Mouse (Mus musculus): ENCODE results near the gene Gm13275. TPM values are rescaled to one million over a fixed set of nuclear protein-coding genes. Genes with fewer than 3 reads are reported as not detected.
"Not testable (repeated sequence)": the region's sequence is repeated elsewhere in the genome, so short reads cannot be mapped to it uniquely, and the experiment has no call there.

The Gm13275 gene
- total and polyA plus RNA-seq, 2 experiments from 2014 or later: not detected

GRCm38 (mm10) chr4:88815928-88816327 is 21.6 kb downstream of the Gm13275 start, which contains the start of gene Ifna7:
Gene Ifna7, plus strand, starts transcription at chr4:88816228.
- Histone ChIP-seq H3K9ac (replicated peaks; ENCODE audit: low read length) (no peak within 1 kb of the TSS), H3K4me1 (ENCODE audit: insufficient read depth, low read length) (no peaks in the 10 kb centered on the region), H3K27me3 (ENCODE audit: insufficient read depth, low read length) (no peaks in the 10 kb centered on the region), H3K4me2 (ENCODE audit: low read depth, low read length) (no peak within 1 kb of the TSS), H3K4me3 (ENCODE audit: low read length) (no peak within 1 kb of the TSS), H3K9me3 (ENCODE audit: low read length) (no peaks in the 10 kb centered on the region), H3K27ac (no peak within 1 kb of the TSS), H3K36me3 (ENCODE audit: insufficient read depth, low read length) (no peaks in the 10 kb centered on the region)
- DNase-seq (ENCODE audit: low spot score) (no peak), ATAC-seq (no peak)
- TF ChIP-seq CTCF (IDR thresholded peaks at IDR 0.05; ENCODE audit: low read depth): no peak
- WGBS: 67% methylated on average over 3 of the region's 3 CpGs

- Histone ChIP-seq H3K27me3 (ENCODE audit: insufficient read depth, low read length) (no peaks in the 10 kb centered on the region), H3K36me3 (ENCODE audit: insufficient read depth, low read length) (no peaks in the 10 kb centered on the region), H3K27ac (no peak within 1 kb of the TSS), H3K9me3 (ENCODE audit: low read length) (no peaks in the 10 kb centered on the region), H3K4me3 (ENCODE audit: low read length) (no peak within 1 kb of the TSS), H3K9ac (replicated peaks; ENCODE audit: low read length) (no peak within 1 kb of the TSS), H3K4me2 (ENCODE audit: low read depth, low read length) (no peak within 1 kb of the TSS), H3K4me1 (ENCODE audit: insufficient read depth, low read length) (no peaks in the 10 kb centered on the region)
- no peak for ATAC-seq
- TF ChIP-seq CTCF (IDR thresholded peaks at IDR 0.05; ENCODE audit: low read depth): no peak
- DNase-seq (ENCODE audit: low spot score): no peak
- WGBS: 89% methylated on average over 1 of the region's 1 CpGs
Observed at GRCm38 (mm10) chr4:88819659-88820058, 25.4 kb downstream of the Gm13275 start, which contains the start of gene Ifna11. Gene Ifna11, plus strand, starts transcription at chr4:88819959.

- no peak overlapping the region for H3K4me3 ChIP-seq (ENCODE audit: low read length)
- no peaks in the 10 kb centered on the region for H3K27me3 ChIP-seq (ENCODE audit: insufficient read depth, low read length)
- no peak overlapping the region for H3K4me2 ChIP-seq (ENCODE audit: low read depth, low read length)
- H3K4me1 ChIP-seq (ENCODE audit: insufficient read depth, low read length): no peaks in the 10 kb centered on the region
- no peak overlapping the region for H3K9ac ChIP-seq (replicated peaks; ENCODE audit: low read length)
- 21% methylated on average over 4 of the region's 4 CpGs for WGBS
- no peak for ATAC-seq
- H3K27ac ChIP-seq: no peak overlapping the region
- peak; percentile 67 for TF ChIP-seq CTCF (IDR thresholded peaks at IDR 0.05; ENCODE audit: low read depth)
- no peaks in the 10 kb centered on the region for H3K9me3 ChIP-seq (ENCODE audit: low read length)
- H3K36me3 ChIP-seq (ENCODE audit: insufficient read depth, low read length): no peaks in the 10 kb centered on the region
- peak; percentile 53 for DNase-seq (ENCODE audit: low spot score)
Observed at GRCm38 (mm10) chr4:88822995-88823394, 28.7 kb downstream of the Gm13275 start.

GRCm38 (mm10) chr4:88827116-88827515 is 32.8 kb downstream of the Gm13275 start, which contains the start of gene Ifna6:
Gene Ifna6, plus strand, starts transcription at chr4:88827416.
- not testable (repeated sequence) for H3K9me3 ChIP-seq (ENCODE audit: low read length); DNase-seq (ENCODE audit: low spot score); H3K4me2 ChIP-seq (ENCODE audit: low read depth, low read length); H3K9ac ChIP-seq (replicated peaks; ENCODE audit: low read length); ATAC-seq; H3K36me3 ChIP-seq (ENCODE audit: insufficient read depth, low read length); H3K27me3 ChIP-seq (ENCODE audit: insufficient read depth, low read length); H3K4me3 ChIP-seq (ENCODE audit: low read length); H3K27ac ChIP-seq; H3K4me1 ChIP-seq (ENCODE audit: insufficient read depth, low read length)

- no peak overlapping the region for H3K4me2 ChIP-seq (ENCODE audit: low read depth, low read length)
- no peaks in the 10 kb centered on the region for H3K9me3 ChIP-seq (ENCODE audit: low read length)
- peak; percentile 36 for DNase-seq (ENCODE audit: low spot score)
- ATAC-seq: no peak
- no peaks in the 10 kb centered on the region for H3K4me1 ChIP-seq (ENCODE audit: insufficient read depth, low read length)
- no peaks in the 10 kb centered on the region for H3K27me3 ChIP-seq (ENCODE audit: insufficient read depth, low read length)
- H3K9ac ChIP-seq (replicated peaks; ENCODE audit: low read length): no peak overlapping the region
- no peak overlapping the region for H3K27ac ChIP-seq
- TF ChIP-seq CTCF (IDR thresholded peaks at IDR 0.05; ENCODE audit: low read depth): peak; percentile 62
- H3K4me3 ChIP-seq (ENCODE audit: low read length): no peak overlapping the region
- no peaks in the 10 kb centered on the region for H3K36me3 ChIP-seq (ENCODE audit: insufficient read depth, low read length)
- 23% methylated on average over 4 of the region's 4 CpGs for WGBS
Observed at GRCm38 (mm10) chr4:88830523-88830922, 36.2 kb downstream of the Gm13275 start.

- not testable (repeated sequence) for DNase-seq (ENCODE audit: low spot score); H3K9me3 ChIP-seq (ENCODE audit: low read length); H3K4me2 ChIP-seq (ENCODE audit: low read depth, low read length); H3K36me3 ChIP-seq (ENCODE audit: insufficient read depth, low read length); H3K27me3 ChIP-seq (ENCODE audit: insufficient read depth, low read length); H3K4me1 ChIP-seq (ENCODE audit: insufficient read depth, low read length); H3K4me3 ChIP-seq (ENCODE audit: low read length); H3K27ac ChIP-seq; H3K9ac ChIP-seq (replicated peaks; ENCODE audit: low read length); ATAC-seq
- 82% methylated on average over 1 of the region's 1 CpGs for WGBS
Observed at GRCm38 (mm10) chr4:88835225-88835624, 40.9 kb downstream of the Gm13275 start, which contains the start of gene Ifna5. Gene Ifna5, plus strand, starts transcription at chr4:88835525.

GRCm38 (mm10) chr4:88838828-88839227 is 44.5 kb downstream of the Gm13275 start:
- Histone ChIP-seq H3K36me3 (ENCODE audit: insufficient read depth, low read length) (no peaks in the 10 kb centered on the region), H3K4me2 (ENCODE audit: low read depth, low read length) (no peak overlapping the region), H3K9ac (replicated peaks; ENCODE audit: low read length) (no peak overlapping the region), H3K4me1 (ENCODE audit: insufficient read depth, low read length) (no peaks in the 10 kb centered on the region), H3K4me3 (ENCODE audit: low read length) (no peak overlapping the region), H3K27me3 (ENCODE audit: insufficient read depth, low read length) (no peaks in the 10 kb centered on the region), H3K27ac (no peak overlapping the region), H3K9me3 (ENCODE audit: low read length) (no peaks in the 10 kb centered on the region)
- peak; percentile 60 for TF ChIP-seq CTCF (IDR thresholded peaks at IDR 0.05; ENCODE audit: low read depth)
- DNase-seq (ENCODE audit: low spot score): peak; percentile 39
- no peak for ATAC-seq
- WGBS: 44% methylated on average over 3 of the region's 3 CpGs
